Comparison of ENCODE assay signal across 13 mouse cellular contexts in genomic region chr4:130078816-130079485, GRCm38 (mm10). TPM values are rescaled to one million over a fixed set of nuclear protein-coding genes. Genes with fewer than 3 reads are reported as not detected.
DNase-seq lines count a peak whose midpoint lies in the region; ATAC-seq lines count a peak whose summit lies in the region.
"Had no signal": no experiment of that assay in that cellular context is flagged by ENCODE, and none has a peak within 500 bp of the region (broad histone marks: within the 10 kb centered on the region; RNA-seq: fewer than 3 reads in every experiment).

No protein-coding gene starts in this region.

- H3K27me3 ChIP-seq in limb, embryonic 12.5 days: peaks cover 58% of the 10 kb centered on the region
- peaks cover 7% of the 10 kb centered on the region; the same call in 1 of the 2 replicates for H3K27me3 ChIP-seq in intestine, embryonic 15.5 days (replicated peaks)
- H3K27me3 ChIP-seq: midbrain, embryonic 15.5 days had no signal

- no peak for ATAC-seq in limb, embryonic 12.5 days (ENCODE audit: insufficient number of reproducible peaks, insufficient read depth, low FRiP score, low TSS enrichment, low read depth)
- no peak for ATAC-seq in inflammation-experienced regulatory T-cells, adult 6 months
- no peak for ATAC-seq in intestine, embryonic 15.5 days
- ATAC-seq: midbrain, embryonic 15.5 days had no signal

- H3K9me3 ChIP-seq in limb, embryonic 12.5 days: no peaks in the 10 kb centered on the region
- H3K9me3 ChIP-seq in intestine, embryonic 15.5 days: no peaks in the 10 kb centered on the region
- H3K9me3 ChIP-seq: G1E; midbrain, embryonic 15.5 days had no signal

- peak overlapping the region; percentile 27; the same call in 1 of the 2 replicates for H3K9ac ChIP-seq in limb, embryonic 12.5 days (replicated peaks)
- H3K9ac ChIP-seq in intestine, embryonic 15.5 days: no peak overlapping the region
- H3K9ac ChIP-seq: lung, embryonic 14.5 days; midbrain, embryonic 15.5 days had no signal

- DNase-seq in left cerebral cortex, adult 18-20 months (ENCODE audit: low spot score in 2 of 2): peak; percentile 37 to 42
- DNase-seq in left cerebral cortex, adult 11 months (ENCODE audit: low spot score): no peak
- DNase-seq in cerebellum, adult 11-12 months: peak; percentile 97
- peak; percentile 93 for DNase-seq in cerebellum, postnatal 36 days
- DNase-seq: adrenal gland, postnatal 25 days; heart, postnatal 4 days; lung, embryonic 14.5 days; thymus, postnatal 25 days had no signal

- 48% methylated on average over 17 of the region's 17 CpGs for WGBS in limb, embryonic 12.5 days
- WGBS in intestine, embryonic 15.5 days: 59% methylated on average over 17 of the region's 17 CpGs

- H3K4me2 ChIP-seq in limb, embryonic 12.5 days: no peak overlapping the region
- H3K4me2 ChIP-seq in intestine, embryonic 15.5 days (replicated peaks): no peak overlapping the region
- H3K4me2 ChIP-seq: lung, embryonic 14.5 days; midbrain, embryonic 15.5 days had no signal

- H3K36me3 ChIP-seq in limb, embryonic 12.5 days: no peaks in the 10 kb centered on the region
- H3K36me3 ChIP-seq in intestine, embryonic 15.5 days: no peaks in the 10 kb centered on the region
- H3K36me3 ChIP-seq: G1E; midbrain, embryonic 15.5 days had no signal

- H3K4me1 ChIP-seq in limb, embryonic 12.5 days (replicated peaks): peaks cover 9% of the 10 kb centered on the region
- no peaks in the 10 kb centered on the region for H3K4me1 ChIP-seq in intestine, embryonic 15.5 days (replicated peaks)

- 0 out of 2 replicates have a peak overlapping the region, but pooled peaks have one; percentile 35 for H3K27ac ChIP-seq in limb, embryonic 12.5 days
- no peak overlapping the region for H3K27ac ChIP-seq in intestine, embryonic 15.5 days
- H3K27ac ChIP-seq: midbrain, embryonic 15.5 days had no signal

- H3K4me3 ChIP-seq in limb, embryonic 12.5 days (replicated peaks): no peak overlapping the region
- no peak overlapping the region for H3K4me3 ChIP-seq in intestine, embryonic 15.5 days (replicated peaks)
- H3K4me3 ChIP-seq: midbrain, embryonic 15.5 days had no signal

RNA-seq across cellular contexts. Expression of gene Pef1, which starts 23.4 kb away (rescaled TPM):
- 10 to 100 TPM; 79.7 to 82.3 TPM for total RNA-seq in left cerebral cortex, adult 18-20 months (2021)
- polyA plus RNA-seq in limb, embryonic 12.5 days (2016; fragmentation: Nextera tagmentation; extraction: Ambion mirVana): 64.6 and 64.7 TPM in 2 replicates
- polyA plus RNA-seq in inflammation-experienced regulatory T-cells, adult 6 months (2017; shearing (Covaris generic)): 10 to 100 TPM; 35.8 to 44.4 (median 36.9) TPM
- 67.0 and 76.6 TPM in 2 replicates for polyA plus RNA-seq in intestine, embryonic 15.5 days (2015; fragmentation: Nextera tagmentation; extraction: Ambion mirVana)

RNA-seq across cellular contexts. Expression of gene Col16a1, which starts 31.3 kb away (rescaled TPM):
- 10 to 100 TPM; 14.6 to 15.8 TPM for total RNA-seq in left cerebral cortex, adult 18-20 months (2021)
- 24.2 and 30.9 TPM in 2 replicates for polyA plus RNA-seq in limb, embryonic 12.5 days (2016; fragmentation: Nextera tagmentation; extraction: Ambion mirVana)
- polyA plus RNA-seq in inflammation-experienced regulatory T-cells, adult 6 months (2017; shearing (Covaris generic)): not detected
- polyA plus RNA-seq in intestine, embryonic 15.5 days (2015; fragmentation: Nextera tagmentation; extraction: Ambion mirVana): 60.0 and 63.0 TPM in 2 replicates
- total RNA-seq: G1E had no signal
- polyA plus RNA-seq: G1E had no signal

Comparison
In these comparisons a context has a peak if more than half of its experiments do, and no peak if none do; other contexts are left out.
1. RNA of gene Col16a1, which starts 31.3 kb away (polyA plus RNA-seq): 60.0 to 63.0 TPM in intestine, embryonic 15.5 days and 24.2 to 30.9 TPM in limb, embryonic 12.5 days; not detected in inflammation-experienced regulatory T-cells, adult 6 months; every median in the first group is over 10 times any median in the second.